Mouse (Mus musculus) common myeloid progenitor, adult 5-6 weeks (primary cell): Measurements from ENCODE around the gene Tmem270. TPM values are rescaled to one million over a fixed set of nuclear protein-coding genes. Genes with fewer than 3 reads are reported as not detected.

Source experiments
- total RNA-seq: library from RNA; stranded (forward); fragments of 200-1000, 187-1606 nt; gene quantifications from 2 replicates; pipeline ENCODE4 v1.2.3, GENCODE M21; 2017

Gene Tmem270
- total RNA-seq, 1 experiment from 2014 or later: not detected

Other genes starting within 250 kb of the Tmem270 start
- gene Limk1, start 218.1 kb downstream of the Tmem270 start, total RNA-seq: 12.6 and 15.1 TPM in 2 replicates
- gene Eln, start 159.4 kb downstream of the Tmem270 start, total RNA-seq: not detected in 2 replicates
- 30.1 and 31.1 TPM in 2 replicates for gene Cldn13, start 8.8 kb upstream of the Tmem270 start, total RNA-seq
- 7.4 and 10.0 TPM in 2 replicates for gene Mettl27, start 25.6 kb upstream of the Tmem270 start, total RNA-seq
- 0.92 TPM in 1 of 2 replicates, not detected in the other for gene Cldn4, start 40.2 kb upstream of the Tmem270 start, total RNA-seq
- gene Cldn3, start 79.5 kb upstream of the Tmem270 start, total RNA-seq: not detected in 2 replicates
- 37.5 and 40.1 TPM in 2 replicates for gene Abhd11, start 102.4 kb upstream of the Tmem270 start, total RNA-seq
- 0.27 TPM in 1 of 2 replicates, not detected in the other for gene Stx1a, start 116.7 kb upstream of the Tmem270 start, total RNA-seq
- gene Dnajc30, start 157.5 kb upstream of the Tmem270 start, total RNA-seq: 3.9 and 10.9 TPM in 2 replicates
- 46.5 and 71.2 TPM in 2 replicates for gene Bud23, start 158.2 kb upstream of the Tmem270 start, total RNA-seq
- not detected in 2 replicates for gene Vps37d, start 171.5 kb upstream of the Tmem270 start, total RNA-seq
- not detected in 2 replicates for gene Mlxipl, start 183.2 kb upstream of the Tmem270 start, total RNA-seq
- 12.7 and 18.0 TPM in 2 replicates for gene Tbl2, start 242.9 kb upstream of the Tmem270 start, total RNA-seq